Mouse (Mus musculus) embryo, embryonic 9.5 days (tissue): Measurements from ENCODE around the gene Ccni.

ENCODE experiments used
- DNase-seq: peaks from one replicate; pipeline ENCODE4 v3.0.0-alpha.2; 2017; ENCODE audit errors: extremely low spot score

The Ccni gene

DNA sequence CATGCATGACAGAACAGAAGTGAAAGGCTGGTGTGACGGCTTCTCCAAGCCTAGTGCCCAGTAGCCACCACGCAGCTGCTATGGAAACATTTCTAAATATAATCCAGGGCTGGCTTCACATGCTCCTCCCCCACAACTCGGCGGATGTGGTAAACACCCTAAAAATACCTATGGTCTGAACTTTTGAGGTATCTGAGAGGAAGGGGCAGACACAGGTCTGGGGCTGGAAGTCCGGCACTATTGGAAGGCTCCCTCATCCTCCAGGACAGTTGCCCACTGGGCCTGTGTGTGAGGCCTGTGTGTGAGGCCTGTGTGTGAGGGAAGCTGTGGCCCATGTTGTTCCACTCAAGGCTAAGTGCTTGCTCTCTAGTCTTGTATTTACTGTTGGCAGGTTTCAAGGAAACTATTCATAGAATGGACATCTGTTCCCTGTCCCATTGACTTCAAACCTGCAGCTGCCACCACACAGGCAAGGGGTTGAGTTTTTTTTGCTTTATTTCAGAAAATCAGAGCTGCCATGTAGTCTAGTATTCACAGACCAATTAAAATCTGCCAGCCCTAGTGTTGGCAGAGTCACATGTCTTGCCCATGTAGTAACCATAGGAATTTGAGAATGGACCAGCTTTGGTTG lies 69.2 kb downstream of the Ccni start:
- DNase-seq = no peak

GRCm38 (mm10) chr5:93135368-93136107 lies 70.8 kb downstream of the Ccni start:
- DNase-seq = no peak

DNA sequence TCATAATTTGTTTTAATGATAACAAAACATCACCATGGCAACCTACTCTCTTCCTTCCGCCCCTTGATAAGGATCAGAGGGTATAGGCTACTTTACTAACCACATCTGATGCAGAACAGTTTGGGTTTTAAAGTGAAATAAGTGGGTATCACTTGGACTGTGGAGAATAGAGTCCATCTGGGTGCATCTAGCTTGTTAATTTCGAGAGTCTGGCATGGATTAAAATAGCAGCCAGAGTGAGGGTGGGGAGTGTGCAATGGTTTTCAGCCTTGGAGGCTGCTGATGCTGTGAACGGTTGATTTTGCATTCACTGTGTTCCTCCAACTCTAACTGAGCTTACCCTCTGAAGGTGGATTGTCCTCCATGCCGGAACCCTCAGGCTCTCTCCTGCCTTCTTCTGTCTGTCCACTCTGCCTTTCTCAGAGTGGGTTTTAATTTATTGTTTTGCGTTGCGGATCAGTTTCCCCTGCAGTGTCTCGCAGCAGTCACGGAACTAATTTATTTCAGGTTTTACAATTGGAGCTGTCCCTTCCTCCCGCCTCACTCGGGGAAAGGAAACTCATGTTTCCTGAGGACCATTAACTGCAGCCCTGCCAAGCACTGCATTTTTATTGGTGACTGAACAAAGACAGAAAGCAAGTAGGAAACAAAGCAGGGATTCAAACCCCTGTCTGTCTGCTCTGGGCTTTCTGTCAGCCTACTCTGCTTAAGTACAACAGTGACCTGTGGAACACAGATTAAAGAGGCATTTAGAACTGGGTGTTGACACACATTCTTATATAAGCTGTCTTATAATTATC lies 72.7 kb downstream of the Ccni start:
- DNase-seq = no peak
